Mouse (Mus musculus) frontal cortex, adult (tissue): ENCODE data around the gene Alkbh4.
A peak's percentile ranks its signal among the peaks of the same experiment; 100 is the strongest.
"Not testable (repeated sequence)": the region's sequence is repeated elsewhere in the genome, so short reads cannot be mapped to it uniquely, and the experiment has no call there.

ENCODE experiments used
- ATAC-seq: cut with Nextera tagmentation; 2 replicates; pipeline ENCODE4 v1.9.2; 2017; ENCODE audit warnings: mild to moderate bottlenecking, moderate library complexity, mixed read lengths; ENCODE audit not compliant: low TSS enrichment

Alkbh4 gene

GRCm38 (mm10) chr5:136143161-136143755 lies 7.3 kb downstream of the Alkbh4 start:
- ATAC-seq = no peak

GRCm38 (mm10) chr5:136144606-136145430 lies 8.9 kb downstream of the Alkbh4 start:
- no peak for ATAC-seq

- no peak for ATAC-seq
Observed at GRCm38 (mm10) chr5:136146936-136147335, 11.0 kb downstream of the Alkbh4 start.

- no peak for ATAC-seq
Observed at GRCm38 (mm10) chr5:136147704-136148103, 11.8 kb downstream of the Alkbh4 start.

- ATAC-seq = not testable (repeated sequence)
Observed at GRCm38 (mm10) chr5:136149134-136149576, 13.2 kb downstream of the Alkbh4 start.

GRCm38 (mm10) chr5:136152365-136152764 lies 16.4 kb downstream of the Alkbh4 start:
- ATAC-seq = no peak

GRCm38 (mm10) chr5:136155399-136155798 lies 19.5 kb downstream of the Alkbh4 start:
- no peak for ATAC-seq

- ATAC-seq = not testable (repeated sequence)
Observed at GRCm38 (mm10) chr5:136160084-136160483, 24.1 kb downstream of the Alkbh4 start.

- ATAC-seq = no peak
Observed at GRCm38 (mm10) chr5:136163807-136164474, 28.0 kb downstream of the Alkbh4 start.

GRCm38 (mm10) chr5:136165246-136165645 lies 29.3 kb downstream of the Alkbh4 start:
- ATAC-seq = no peak

- ATAC-seq = no peak
Observed at GRCm38 (mm10) chr5:136167296-136167695, 31.4 kb downstream of the Alkbh4 start.

GRCm38 (mm10) chr5:136168071-136168470 lies 32.1 kb downstream of the Alkbh4 start:
- no peak for ATAC-seq

GRCm38 (mm10) chr5:136169626-136170511 lies 33.9 kb downstream of the Alkbh4 start:
- ATAC-seq = peak; percentile 32; the same call in 1 of the 2 replicates

- peak; percentile 59 for ATAC-seq
Observed at GRCm38 (mm10) chr5:136170512-136171362, 34.8 kb downstream of the Alkbh4 start, which contains the start of gene Orai2. Gene Orai2 (minus strand): TSS chr5:136170713.

- ATAC-seq = no peak
Observed at GRCm38 (mm10) chr5:136171363-136172341, 35.7 kb downstream of the Alkbh4 start.

GRCm38 (mm10) chr5:136172939-136173338 lies 37.0 kb downstream of the Alkbh4 start:
- no peak for ATAC-seq

GRCm38 (mm10) chr5:136173606-136174463 lies 37.9 kb downstream of the Alkbh4 start:
- ATAC-seq = peak; percentile 70

GRCm38 (mm10) chr5:136179594-136179993 lies 43.6 kb downstream of the Alkbh4 start:
- ATAC-seq = no peak
